Mouse (Mus musculus) liver (tissue): ENCODE measurements around the gene Ppm1l.

Experiments
- DNase-seq: peaks from one replicate; pipeline ENCODE4 v3.0.0-alpha.2; 2020; ENCODE audit warnings: mixed read lengths

Gene Ppm1l

DNA sequence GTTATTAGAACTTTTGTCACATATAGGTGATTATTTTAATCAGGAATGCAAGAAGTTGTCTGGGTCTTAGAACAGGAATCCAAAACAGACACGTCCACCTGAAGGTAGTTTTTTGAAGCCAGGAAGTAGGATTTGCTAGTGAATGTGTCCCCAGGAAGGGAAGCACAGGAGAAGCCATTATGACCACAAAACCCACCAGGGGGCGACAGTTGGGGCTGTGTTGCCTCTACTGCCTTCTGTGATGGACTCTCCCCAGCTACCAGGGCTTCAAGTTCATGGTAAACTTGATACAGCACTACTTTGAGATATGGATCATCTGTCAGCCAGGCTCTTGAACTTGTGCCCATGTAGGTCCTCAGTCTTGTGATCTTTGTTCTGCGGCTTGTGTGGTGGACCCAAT lies 137.7 kb downstream of the Ppm1l start:
- DNase-seq: peak; percentile 14

- DNase-seq: no peak
Observed at GRCm38 (mm10) chr3:69456071-69456470, 139.4 kb downstream of the Ppm1l start.

GRCm38 (mm10) chr3:69458756-69459155 lies 142.1 kb downstream of the Ppm1l start:
- no peak for DNase-seq

- no peak for DNase-seq
Observed at GRCm38 (mm10) chr3:69461956-69462355, 145.3 kb downstream of the Ppm1l start.

DNA sequence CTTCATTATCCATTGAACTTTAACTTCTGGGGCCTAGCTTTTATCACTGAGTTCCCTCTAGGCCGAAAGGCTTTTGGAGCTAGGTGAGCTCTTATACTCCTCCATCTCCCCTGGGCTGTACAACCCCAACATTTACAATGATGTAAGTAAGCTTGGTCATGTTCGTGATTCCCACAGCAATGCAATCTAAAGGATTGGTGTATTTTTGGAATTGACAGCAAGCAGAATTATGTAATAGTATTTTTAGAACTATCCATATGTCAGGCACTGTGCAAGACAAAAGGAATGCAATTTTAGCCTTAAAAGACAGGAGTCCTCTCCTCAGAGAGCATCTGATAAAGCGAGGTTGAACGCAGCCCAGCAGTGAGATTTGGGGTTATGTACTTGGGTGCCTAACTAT lies 149.1 kb downstream of the Ppm1l start:
- DNase-seq: no peak

GRCm38 (mm10) chr3:69468280-69469008 lies 151.8 kb downstream of the Ppm1l start:
- no peak for DNase-seq

DNA sequence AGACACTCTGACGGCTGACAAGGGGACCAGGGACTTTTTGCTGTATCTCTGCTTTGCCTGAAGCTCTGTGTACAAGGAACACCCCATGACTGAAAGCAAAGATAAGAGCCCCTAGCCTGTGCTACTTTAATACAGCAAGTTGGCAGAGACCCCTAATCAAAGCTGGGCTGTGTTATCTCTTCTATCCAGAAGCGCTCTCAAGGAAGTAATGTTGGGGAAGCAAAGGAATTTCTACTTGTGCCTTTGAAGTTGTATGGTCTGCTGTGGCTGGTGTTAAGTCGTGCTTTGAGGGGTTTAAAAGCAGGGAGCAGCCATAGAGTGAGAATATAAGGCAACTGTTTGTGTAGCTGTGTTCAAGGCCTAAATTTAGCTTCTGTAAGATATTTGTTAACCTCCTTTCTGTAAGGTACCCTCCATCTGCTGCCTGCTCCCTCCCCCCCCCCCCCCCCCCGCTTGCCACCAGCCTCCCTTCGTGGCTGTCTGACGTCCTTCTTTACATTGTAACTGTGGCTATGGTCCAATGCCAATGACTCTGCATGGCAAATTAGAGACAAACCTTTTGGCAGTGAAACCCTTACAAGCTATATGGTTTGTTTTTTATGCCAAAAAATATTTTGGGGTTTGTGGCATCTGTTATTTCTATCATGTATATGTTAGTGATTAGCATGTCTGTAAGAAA lies 152.9 kb downstream of the Ppm1l start:
- peak; percentile 40 for DNase-seq

- DNase-seq: no peak
Observed at GRCm38 (mm10) chr3:69470142-69470796, 153.6 kb downstream of the Ppm1l start.

DNA sequence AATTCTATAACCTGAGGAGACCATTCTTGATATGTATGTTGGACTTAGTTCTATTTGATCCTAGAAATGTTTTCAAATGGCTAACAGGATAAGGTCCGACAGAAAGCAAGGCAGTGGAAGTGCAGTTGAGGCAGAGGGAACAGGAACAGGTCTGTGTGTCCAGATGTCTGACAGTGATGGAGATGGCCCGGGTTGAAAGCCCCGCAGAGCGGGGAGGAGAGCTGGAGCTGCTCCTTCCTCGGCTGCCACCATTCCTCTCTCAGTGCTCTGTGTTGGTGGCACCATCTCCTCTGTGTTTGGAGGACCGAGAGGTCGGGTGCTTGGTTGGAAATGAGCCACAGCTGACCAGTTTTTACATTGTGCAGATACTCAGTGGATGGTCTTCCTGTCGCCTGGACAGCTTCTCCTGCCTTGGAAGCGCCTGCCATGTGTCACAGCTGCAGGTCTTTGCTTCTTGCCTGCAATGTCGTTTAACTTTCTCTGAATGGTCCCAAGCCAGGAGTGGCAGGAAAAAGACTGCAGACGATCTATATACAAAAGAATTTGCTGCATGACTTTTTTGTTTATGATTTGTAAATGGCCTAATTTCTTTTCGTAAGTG lies 159.3 kb downstream of the Ppm1l start:
- DNase-seq: no peak

- DNase-seq: no peak
Observed at GRCm38 (mm10) chr3:69479937-69480336, 163.3 kb downstream of the Ppm1l start.

DNA sequence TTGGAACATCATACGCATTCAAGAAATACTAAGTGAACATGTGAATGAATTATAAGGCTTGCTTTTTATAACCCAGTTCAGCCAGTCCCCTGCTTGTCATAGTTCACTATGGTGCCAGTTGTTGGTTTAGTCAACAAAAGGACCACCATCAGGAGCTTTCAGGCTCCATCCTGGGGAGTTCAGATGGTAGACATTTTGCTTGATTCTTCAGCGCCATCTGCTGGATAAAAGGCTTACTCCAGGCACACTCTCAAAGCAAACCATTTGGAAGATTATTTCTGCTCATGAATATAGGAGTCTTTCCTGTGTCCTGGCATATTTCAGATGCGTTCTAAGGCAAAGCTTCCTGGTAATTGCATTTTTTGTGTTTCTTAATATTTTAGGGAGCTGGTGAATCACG lies 165.2 kb downstream of the Ppm1l start:
- DNase-seq: peak; percentile 51

GRCm38 (mm10) chr3:69484006-69484574 lies 167.4 kb downstream of the Ppm1l start:
- DNase-seq: no peak

DNA sequence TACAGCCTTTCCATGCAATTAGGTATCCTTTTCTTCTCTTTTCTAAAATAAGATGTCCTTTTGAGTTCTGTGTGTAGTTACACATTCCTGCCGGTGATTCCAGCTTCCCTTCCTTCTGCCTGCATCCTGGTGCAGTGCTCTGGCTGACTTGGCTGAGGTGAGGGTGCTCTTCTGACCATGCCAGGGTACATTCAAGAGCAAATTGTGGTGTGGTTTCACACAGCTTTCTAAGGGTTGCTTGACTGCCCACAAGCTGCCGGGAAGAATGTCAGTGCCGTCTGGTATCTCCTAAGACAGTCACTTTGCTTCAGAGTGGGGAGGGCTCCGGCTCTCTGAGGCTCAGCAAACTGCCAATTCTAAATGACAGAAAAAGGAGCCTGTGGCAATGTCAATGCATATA lies 167.9 kb downstream of the Ppm1l start:
- no peak for DNase-seq

- no peak for DNase-seq
Observed at GRCm38 (mm10) chr3:69485347-69485746, 168.7 kb downstream of the Ppm1l start.

- no peak for DNase-seq
Observed at GRCm38 (mm10) chr3:69485756-69486155, 169.1 kb downstream of the Ppm1l start.

GRCm38 (mm10) chr3:69487471-69487870 lies 170.8 kb downstream of the Ppm1l start:
- DNase-seq: no peak

- no peak for DNase-seq
Observed at GRCm38 (mm10) chr3:69489669-69490068, 173.0 kb downstream of the Ppm1l start.

- DNase-seq: no peak
Observed at GRCm38 (mm10) chr3:69490981-69491681, 174.5 kb downstream of the Ppm1l start.

- DNase-seq: no peak
Observed at GRCm38 (mm10) chr3:69494233-69495010, 177.8 kb downstream of the Ppm1l start.

DNA sequence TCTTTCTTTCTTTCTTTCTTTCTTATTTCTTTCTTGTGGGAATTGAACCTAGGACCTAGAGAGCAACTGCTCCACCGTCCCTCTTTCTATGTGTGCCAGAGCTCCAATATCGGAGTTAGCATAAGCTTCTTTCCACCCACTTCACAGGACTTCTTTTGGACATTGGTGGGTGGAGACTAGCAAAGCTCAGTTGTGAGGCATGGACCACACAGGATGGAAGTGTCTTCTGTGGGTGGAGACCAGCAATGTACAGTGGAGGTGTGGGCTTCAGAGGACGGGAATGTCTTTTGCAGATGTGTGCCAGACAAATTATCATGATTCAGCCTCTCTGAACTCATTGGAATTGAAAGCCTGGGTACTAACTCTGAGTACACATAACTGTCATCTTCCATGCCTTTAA lies 180.5 kb downstream of the Ppm1l start:
- no peak for DNase-seq

DNA sequence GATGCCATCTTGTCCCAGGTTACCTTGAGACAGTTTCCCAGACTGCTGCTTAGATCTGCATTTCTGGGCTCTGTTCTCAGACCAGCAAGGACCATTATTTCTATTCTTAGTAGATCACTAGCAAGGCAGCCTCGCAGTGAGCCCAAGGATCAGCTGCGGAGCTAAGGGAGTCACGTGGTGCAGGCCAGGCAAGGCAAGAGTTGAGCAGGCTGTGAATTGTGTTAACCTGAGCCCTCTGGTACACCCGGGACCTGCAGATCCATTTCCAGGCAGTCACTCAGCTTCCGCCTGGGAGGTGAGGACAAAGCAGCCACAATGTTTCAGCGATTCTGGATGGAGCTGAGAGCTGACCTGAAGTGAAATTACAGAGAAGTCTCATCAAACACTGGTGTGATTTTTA lies 185.3 kb downstream of the Ppm1l start:
- DNase-seq: no peak

DNA sequence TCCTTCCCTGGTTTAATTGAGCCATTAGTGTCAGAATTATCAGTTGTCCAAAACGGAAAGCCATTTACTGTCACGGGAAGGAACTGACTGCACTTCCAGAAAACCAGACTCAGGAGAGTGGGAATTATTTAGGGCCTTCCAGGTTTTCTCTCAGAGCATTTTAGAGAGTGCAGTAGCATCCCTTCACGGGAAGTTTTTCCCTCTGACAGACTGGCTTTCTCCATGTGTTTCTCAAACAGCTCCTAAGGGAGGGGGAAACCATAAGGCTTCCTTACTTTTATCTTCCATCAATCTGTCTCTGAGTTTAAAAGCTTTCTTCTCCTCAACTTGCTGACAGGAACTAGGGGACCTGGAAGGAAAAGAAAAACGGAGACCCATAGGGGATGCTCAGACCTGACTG lies 185.9 kb downstream of the Ppm1l start:
- DNase-seq: no peak
